Mouse (Mus musculus): ENCODE measurements around the gene Zfp964.
"Not testable (repeated sequence)": the region's sequence is repeated elsewhere in the genome, so short reads cannot be mapped to it uniquely, and the experiment has no call there.

The Zfp964 gene

GRCm38 (mm10) chr8:69654358-69654981, at the start of gene Zfp964:
Gene Zfp964, plus strand, starts transcription at chr8:69654479.
- in situ Hi-C loops (cut with MboI, MseI) = no loop called here

DNA sequence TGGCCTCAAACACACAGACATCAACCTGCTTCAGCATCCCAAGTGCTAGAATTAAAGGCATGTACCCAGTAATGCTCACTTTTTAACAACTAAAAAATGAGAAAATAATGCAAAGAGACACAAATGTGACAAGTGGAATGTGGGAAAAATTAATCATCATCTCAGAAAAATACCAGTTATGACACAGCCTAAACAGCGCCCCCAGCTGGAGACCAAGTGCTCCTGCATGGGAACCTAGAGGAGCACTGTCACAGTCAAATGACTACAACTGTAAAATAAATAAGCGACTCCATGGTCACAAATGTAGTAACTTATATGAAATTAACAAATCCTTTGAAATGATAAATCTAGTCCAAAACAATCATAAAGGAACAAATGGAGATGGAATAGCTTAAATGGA, 39.6 kb upstream of the Zfp964 start:
- in situ Hi-C loops (cut with MboI, MseI) = loop anchor here (5.0 kb wide), 1 partner anchor 98 kb away; the partner anchor contains the start of gene Zfp869

GRCm38 (mm10) chr8:69618078-69618477, 36.2 kb upstream of the Zfp964 start:
- in situ Hi-C loops (cut with MboI, MseI) = loop anchor here (5.0 kb wide), 1 partner anchor 94 kb away; the partner anchor contains the start of gene Zfp869

DNA sequence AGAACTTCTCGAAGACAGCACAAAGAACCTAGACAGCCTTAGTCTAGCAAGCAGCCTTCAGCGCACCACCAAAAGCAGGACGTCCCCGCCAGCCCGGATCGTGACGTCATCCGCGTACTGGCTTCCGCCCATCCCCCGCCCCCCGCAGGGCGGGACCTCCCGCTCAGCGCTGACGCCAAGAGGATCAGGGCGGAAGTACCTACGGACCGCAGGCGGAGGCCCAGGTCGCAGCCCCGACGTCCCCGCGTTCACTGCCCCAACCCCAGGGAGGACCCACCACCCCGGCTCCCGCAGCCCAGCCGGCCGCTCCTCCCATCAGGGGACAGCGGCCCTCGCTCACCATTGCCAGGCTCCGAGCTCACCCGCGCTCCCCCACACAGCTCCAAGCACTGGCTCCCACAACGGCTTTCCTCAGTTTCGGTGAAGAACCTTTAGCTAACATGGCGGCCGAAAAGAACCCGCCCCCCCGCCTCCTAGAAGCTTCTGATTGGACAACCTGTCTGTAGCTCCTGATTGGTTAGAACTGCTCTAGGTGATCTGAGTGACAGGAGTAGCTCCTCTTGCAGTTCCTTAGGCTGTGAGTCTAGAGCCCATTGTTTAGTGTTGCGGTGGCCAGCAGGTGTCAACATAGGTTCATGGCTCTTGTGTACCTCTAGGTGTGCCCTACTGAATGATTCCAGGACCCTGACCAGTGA, 29.0 kb upstream of the Zfp964 start, which contains the start of gene Zfp868:
Zfp868 (minus strand) TSS at position 454 of the 695 bp plus-strand sequence.
- in situ Hi-C loops (cut with MboI, MseI) = loop anchor here (10.0 kb wide), 2 partner anchors 210 to 1910 kb away; partner anchors contain the start of genes Bst2 and Pbx4

DNA sequence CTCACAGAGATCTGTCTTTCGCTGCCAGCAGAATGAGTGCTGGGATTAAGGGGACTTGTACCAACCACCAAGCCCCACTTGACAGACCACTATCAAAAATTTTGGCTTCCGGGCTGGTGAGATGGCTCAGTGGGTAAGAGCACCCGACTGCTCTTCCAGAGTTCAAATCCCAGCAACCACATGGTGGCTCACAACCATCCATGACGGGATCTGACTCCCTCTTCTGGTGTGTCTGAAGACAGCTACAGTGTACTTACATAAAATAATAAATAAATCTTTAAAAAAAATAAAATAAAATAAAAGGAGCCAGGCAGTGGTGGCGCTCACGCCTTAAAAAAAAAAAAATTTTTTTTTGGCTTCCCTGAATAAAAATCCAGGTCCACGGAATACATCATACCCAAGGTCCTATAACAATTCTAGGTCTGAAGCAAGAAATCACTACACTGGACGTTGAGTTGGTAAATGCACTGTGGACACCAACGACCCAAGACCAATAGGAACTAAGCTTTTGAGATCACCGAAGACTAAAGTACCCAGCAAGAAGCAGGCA, 396 bp upstream of the Zfp964 start:
- in situ Hi-C loops (cut with MboI, MseI) = no loop called here

DNA sequence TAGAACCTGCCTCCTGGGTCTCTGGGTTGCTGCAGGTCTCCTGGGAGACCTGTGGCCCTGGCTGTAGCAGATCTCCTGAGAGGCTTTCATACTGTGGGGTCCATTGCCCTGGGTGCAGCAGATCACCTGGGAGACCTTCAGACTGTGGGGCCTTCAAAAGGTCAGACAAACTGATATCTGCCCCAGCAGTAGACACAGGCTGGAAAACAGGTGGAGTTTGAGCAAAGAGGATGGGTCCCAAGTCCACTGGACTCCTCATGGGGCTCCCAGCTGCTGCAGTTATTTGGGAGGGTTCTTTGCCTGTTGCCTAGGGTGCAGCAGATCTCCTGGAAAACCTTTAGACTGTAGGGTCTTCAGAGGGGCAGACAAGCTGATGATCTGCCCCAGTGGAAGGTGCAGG, 7.0 kb downstream of the Zfp964 start:
- in situ Hi-C loops (cut with MboI, MseI) = no loop called here

DNA sequence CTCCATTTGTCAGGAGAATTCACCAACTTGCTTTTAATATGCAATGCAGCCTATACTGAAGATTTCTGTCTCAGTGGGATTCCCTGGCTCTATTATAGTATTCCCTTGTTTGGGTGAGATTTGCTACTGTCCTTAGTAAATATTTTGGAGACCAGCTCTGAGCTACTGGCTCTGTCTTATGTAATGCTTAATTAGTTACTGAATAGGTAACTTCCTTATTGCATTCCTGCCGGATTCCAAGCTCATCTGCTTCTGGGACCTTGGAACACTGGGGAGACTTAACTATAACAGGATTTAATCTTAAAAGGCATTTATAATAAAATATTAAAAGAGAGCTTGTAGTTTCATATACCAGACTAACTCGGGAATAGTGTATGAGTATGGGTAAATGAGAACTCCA, 10.8 kb downstream of the Zfp964 start:
- in situ Hi-C loops (cut with MboI, MseI) = not testable (repeated sequence)

DNA sequence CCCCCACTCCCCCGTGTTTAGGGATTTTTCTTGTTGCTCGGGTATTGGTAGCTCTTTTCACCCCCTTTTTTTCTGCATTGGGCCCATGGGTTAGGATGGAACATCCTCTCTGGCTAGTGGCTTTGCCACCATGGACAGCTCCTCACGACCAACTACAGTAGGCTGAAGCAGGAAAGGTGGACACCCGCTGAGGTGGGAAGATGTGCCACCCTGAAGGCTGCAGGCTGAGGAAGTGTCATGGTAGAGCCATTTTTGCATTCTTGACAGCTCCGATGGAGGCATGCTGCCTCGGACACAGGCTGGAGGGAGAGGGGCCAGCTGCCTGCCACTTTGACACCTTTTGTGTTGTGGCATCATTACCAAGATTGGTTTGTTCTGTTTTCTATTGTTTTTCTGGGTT, 47.5 kb downstream of the Zfp964 start:
- in situ Hi-C loops (cut with MboI, MseI) = no loop called here

GRCm38 (mm10) chr8:69710624-69711023, 56.3 kb downstream of the Zfp964 start, which contains the start of gene Zfp869:
Gene Zfp869, minus strand, starts transcription at chr8:69710724.
- in situ Hi-C loops (cut with MboI, MseI) = loop anchor here (5.0 kb wide), 1 partner anchor 93 kb away; no protein-coding TSS in a partner anchor

- in situ Hi-C loops (cut with MboI, MseI) = loop anchor here (5.0 kb wide), 1 partner anchor 96 kb away; no protein-coding TSS in a partner anchor
Measured at GRCm38 (mm10) chr8:69713516-69713915, 59.2 kb downstream of the Zfp964 start.

DNA sequence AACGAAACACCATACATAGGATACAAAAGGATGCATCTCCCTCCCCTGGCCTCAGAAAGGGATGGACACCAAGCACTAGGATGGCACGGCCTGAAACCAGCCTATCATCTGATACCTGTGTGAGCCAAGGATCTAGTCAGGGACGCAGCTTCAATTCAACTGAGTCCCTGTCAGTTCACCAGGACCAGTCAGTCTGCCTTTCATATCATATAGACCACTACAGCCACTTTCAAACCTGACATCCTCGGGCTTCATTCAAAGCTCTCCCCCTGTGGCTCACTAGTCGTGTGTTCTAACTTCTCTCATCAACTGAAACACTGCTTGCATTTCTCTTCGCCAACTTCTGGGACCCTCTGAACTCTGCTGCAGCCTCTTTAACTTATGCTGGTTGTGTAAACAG, 61.1 kb downstream of the Zfp964 start:
- in situ Hi-C loops (cut with MboI, MseI) = no loop called here
